ENCODE assay signal across 7 mouse cellular contexts in genomic region chr16:45724061-45724741, GRCm38 (mm10). TPM values are rescaled to one million over a fixed set of nuclear protein-coding genes. Genes with fewer than 3 reads are reported as not detected.
DNase-seq lines count a peak whose midpoint lies in the region; ATAC-seq and TF ChIP-seq lines count a peak whose summit lies in the region.

Gene Tagln3 (minus strand): TSS chr16:45724608.

- no peaks in the 10 kb centered on the region for H3K4me1 ChIP-seq in ES-Bruce4 (ENCODE audit: control insufficient read depth, insufficient read depth, low read length)
- peaks cover 32% of the 10 kb centered on the region for H3K4me1 ChIP-seq in embryonic facial prominence, embryonic 10.5 days
- peaks cover 15% of the 10 kb centered on the region; the same call in 1 of the 2 replicates for H3K4me1 ChIP-seq in stomach, embryonic 16.5 days (ENCODE audit: control insufficient read depth, insufficient read depth, low read length)

- no peaks in the 10 kb centered on the region for H3K9me3 ChIP-seq in ES-Bruce4 (replicated peaks; ENCODE audit: control insufficient read depth, insufficient read depth, low read length, poor library complexity, severe bottlenecking)
- no peaks in the 10 kb centered on the region for H3K9me3 ChIP-seq in embryonic facial prominence, embryonic 10.5 days
- no peaks in the 10 kb centered on the region for H3K9me3 ChIP-seq in stomach, embryonic 16.5 days (replicated peaks; ENCODE audit: control insufficient read depth, low read length)

- H3K27me3 ChIP-seq in ES-Bruce4 (ENCODE audit: control insufficient read depth, insufficient read depth, low read length, poor library complexity, severe bottlenecking), result no peaks in the 10 kb centered on the region
- H3K27me3 ChIP-seq in embryonic facial prominence, embryonic 10.5 days (replicated peaks; ENCODE audit: low read depth, poor library complexity, severe bottlenecking), result no peaks in the 10 kb centered on the region
- no peaks in the 10 kb centered on the region for H3K27me3 ChIP-seq in stomach, embryonic 16.5 days (ENCODE audit: control insufficient read depth, insufficient read depth, low read length)

- DNase-seq in adrenal gland, adult 2 months, result peak; percentile 48
- DNase-seq in embryonic facial prominence, embryonic 10.5 days (ENCODE audit: low spot score), result peak; percentile 83
- peak; percentile 20 for DNase-seq in heart, postnatal 4 days
- peak; percentile 67 for DNase-seq in left cerebral cortex, adult 11 months (ENCODE audit: low spot score)

- peak within 1 kb of the TSS; percentile 90 for H3K4me2 ChIP-seq in stomach, embryonic 16.5 days (ENCODE audit: low read depth, low read length)

- TF ChIP-seq CTCF in ES-Bruce4 (IDR thresholded peaks at IDR 0.05; ENCODE audit: low read depth, low read length), result no peak

- WGBS in embryonic facial prominence, embryonic 10.5 days, result 1% methylated on average over 30 of the region's 30 CpGs
- 2% methylated on average over 30 of the region's 30 CpGs for WGBS in stomach, embryonic 16.5 days

- peak within 1 kb of the TSS; percentile 51 for H3K9ac ChIP-seq in ES-Bruce4 (ENCODE audit: low read depth, poor library complexity, severe bottlenecking)
- peak within 1 kb of the TSS; percentile 75 for H3K9ac ChIP-seq in stomach, embryonic 16.5 days (ENCODE audit: low read length)

- ATAC-seq in megakaryocyte-erythroid progenitor cell, adult 5-6 weeks (replicated peaks; ENCODE audit: low FRiP score, low TSS enrichment, poor library complexity, severe bottlenecking), result peak; percentile 49
- peak; percentile 41; the same call in 1 of the 2 replicates for ATAC-seq in stomach, embryonic 16.5 days (ENCODE audit: insufficient read depth, low FRiP score)

- peak within 1 kb of the TSS; percentile 74 for H3K4me3 ChIP-seq in ES-Bruce4 (ENCODE audit: low read depth, low read length)
- peak within 1 kb of the TSS; percentile 64 for H3K4me3 ChIP-seq in embryonic facial prominence, embryonic 10.5 days
- peak within 1 kb of the TSS; percentile 56 for H3K4me3 ChIP-seq in stomach, embryonic 16.5 days (replicated peaks; ENCODE audit: low read length)

- TF ChIP-seq POLR2A in ES-Bruce4 (IDR thresholded peaks at IDR 0.05; ENCODE audit: insufficient read depth, low read length), result no peak

- TF ChIP-seq EP300 in ES-Bruce4 (IDR thresholded peaks at IDR 0.05; ENCODE audit: insufficient read depth, low read depth, low read length), result no peak

- H3K36me3 ChIP-seq in ES-Bruce4 (ENCODE audit: control insufficient read depth, insufficient read depth, low read length, poor library complexity, severe bottlenecking), result no peaks in the 10 kb centered on the region
- peaks cover 49% of the 10 kb centered on the region for H3K36me3 ChIP-seq in embryonic facial prominence, embryonic 10.5 days (replicated peaks)
- no peaks in the 10 kb centered on the region for H3K36me3 ChIP-seq in stomach, embryonic 16.5 days (ENCODE audit: control insufficient read depth, insufficient read depth, low read length)

- peak within 1 kb of the TSS; percentile 7; the same call in 1 of the 2 replicates for H3K27ac ChIP-seq in ES-Bruce4 (ENCODE audit: insufficient read depth, low read length)
- H3K27ac ChIP-seq in embryonic facial prominence, embryonic 10.5 days (replicated peaks), result peak within 1 kb of the TSS; percentile 93
- H3K27ac ChIP-seq in stomach, embryonic 16.5 days (ENCODE audit: low read length), result no peak within 1 kb of the TSS

RNA-seq across cellular contexts. Expression of gene Tagln3, which starts in this region (rescaled TPM):
- polyA plus RNA-seq in ES-Bruce4 (2011; ENCODE audit: insufficient read depth, insufficient read length, low read depth, missing spikeins), result 3.7 and 4.9 TPM in 2 replicates
- 1 to 10 TPM; 4.3 TPM for total RNA-seq in adrenal gland, adult 2 months (2021)
- 0.88 and 1.8 TPM in 2 replicates for polyA plus RNA-seq in adrenal gland, adult 2 months (2012; rRNA removed)
- polyA plus RNA-seq in embryonic facial prominence, embryonic 10.5 days (2016; fragmentation: Nextera tagmentation; extraction: Ambion mirVana), result 88.6 and 91.5 TPM in 2 replicates
- total RNA-seq in heart, postnatal 4 days (2021), result under 1 TPM; 0.43 to 0.57 TPM
- total RNA-seq in megakaryocyte-erythroid progenitor cell, adult 5-6 weeks (2014; fragmentation: Nextera tagmentation), result 0.59 TPM in 1 of 2 replicates, not detected in the other
- total RNA-seq in megakaryocyte-erythroid progenitor cell, adult 5-6 weeks (2017), result not detected in 2 replicates
- 20.3 and 21.6 TPM in 2 replicates for polyA plus RNA-seq in stomach, embryonic 16.5 days (2015; fragmentation: Nextera tagmentation; extraction: Ambion mirVana)

Comparison
In these comparisons a context has a peak if more than half of its experiments do, and no peak if none do; other contexts are left out.
1. Peak in DNase-seq in heart, postnatal 4 days; RNA of the gene not detected or under 1 TPM.
2. Peak in ATAC-seq in megakaryocyte-erythroid progenitor cell, adult 5-6 weeks; RNA of the gene not detected or under 1 TPM.
3. DNase-seq: peak in every context shown above with its lines; median percentile 83 in embryonic facial prominence, embryonic 10.5 days; 67 in left cerebral cortex, adult 11 months; 48 in adrenal gland, adult 2 months; 20 in heart, postnatal 4 days.